Mouse (Mus musculus): ENCODE measurements around the gene Slc28a3. TPM values are rescaled to one million over a fixed set of nuclear protein-coding genes. Genes with fewer than 3 reads are reported as not detected.
A peak's percentile ranks its signal among the peaks of the same experiment; 100 is the strongest.

Gene Slc28a3
- polyA plus RNA-seq, 1 experiment, result not detected

DNA sequence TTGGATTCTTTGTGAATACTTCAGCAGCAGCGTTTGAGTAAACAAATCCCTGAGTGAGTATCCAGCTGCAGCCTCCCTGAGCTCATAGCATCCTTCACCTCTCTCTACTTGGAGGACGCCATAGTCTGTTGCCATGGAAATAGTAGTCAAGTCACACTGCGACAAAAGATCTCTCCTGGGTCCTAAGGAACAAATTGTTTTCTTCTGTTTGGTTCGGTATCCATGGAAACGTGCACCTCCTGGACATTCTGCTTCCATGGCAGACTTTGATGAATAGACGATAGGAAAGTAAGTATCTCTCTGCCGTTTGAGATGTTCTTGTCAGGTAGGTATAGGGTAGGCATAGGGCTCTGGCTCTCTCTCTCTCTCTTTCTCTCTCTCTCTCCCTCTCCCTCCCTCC is 63.1 kb downstream of the Slc28a3 start:
- no peaks in the 10 kb centered on the region; the same call in 1 of the 2 replicates for H3K27me3 ChIP-seq (ENCODE audit: control insufficient read depth)

DNA sequence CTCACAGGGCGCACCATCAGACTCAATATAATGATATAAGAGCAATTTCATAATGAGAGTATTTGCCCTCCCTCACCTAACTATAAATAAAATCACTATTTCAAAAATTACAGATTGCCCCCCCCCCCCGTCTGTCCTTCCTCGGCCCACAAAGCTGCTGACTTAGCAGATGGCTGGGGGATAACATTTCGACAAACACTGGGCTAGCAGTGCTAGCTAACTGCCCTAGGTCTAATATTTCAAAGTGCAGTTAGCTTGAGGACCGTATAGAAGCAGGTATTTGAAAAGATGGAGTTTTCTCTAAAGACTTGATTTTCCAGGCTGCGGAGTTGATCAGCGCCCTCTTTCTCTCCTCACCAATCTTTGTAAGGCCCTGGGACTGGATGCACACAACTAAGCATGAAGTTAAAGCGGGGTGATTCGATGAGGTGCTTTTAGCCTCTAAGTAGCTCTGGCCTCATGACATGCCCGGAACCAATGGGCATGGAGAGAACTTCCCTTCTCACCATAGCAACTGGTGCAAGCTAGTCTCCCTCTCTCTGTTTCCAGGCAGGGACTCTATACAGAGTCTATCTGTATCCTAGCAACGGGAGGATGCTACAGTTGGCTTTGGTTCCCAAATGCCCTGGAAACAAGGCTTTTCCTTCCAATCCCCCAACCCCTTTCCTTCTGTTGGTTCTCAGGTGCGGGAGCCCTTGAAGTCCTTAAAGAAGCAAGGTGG is 66.8 kb downstream of the Slc28a3 start:
- Histone ChIP-seq H3K36me3 (ENCODE audit: control insufficient read depth) (no peaks in the 10 kb centered on the region), H3K9me3 (ENCODE audit: control insufficient read depth, low read length) (no peaks in the 10 kb centered on the region), H3K4me3 (replicated peaks) (no peak overlapping the region), H3K27me3 (ENCODE audit: control insufficient read depth) (no peaks in the 10 kb centered on the region; the same call in 1 of the 2 replicates), H3K4me1 (ENCODE audit: control insufficient read depth) (peaks cover 46% of the 10 kb centered on the region)
- no peak for TF ChIP-seq TAL1 (IDR thresholded peaks at IDR 0.05; ENCODE audit: low read length)
- TF ChIP-seq GATA1 (IDR thresholded peaks at IDR 0.05; ENCODE audit: low read length), result no peak

More for the DNA sequence above, 63.1 kb downstream of the Slc28a3 start:
- no peaks in the 10 kb centered on the region for H3K36me3 ChIP-seq (ENCODE audit: control insufficient read depth)
- TF ChIP-seq GATA1 (IDR thresholded peaks at IDR 0.05; ENCODE audit: low read length) (no peak), TAL1 (IDR thresholded peaks at IDR 0.05; ENCODE audit: low read length) (no peak)
- H3K4me3 ChIP-seq (replicated peaks), result no peak overlapping the region
- H3K9me3 ChIP-seq (ENCODE audit: control insufficient read depth, low read length), result no peaks in the 10 kb centered on the region
- peaks cover 11% of the 10 kb centered on the region for H3K4me1 ChIP-seq (ENCODE audit: control insufficient read depth)

DNA sequence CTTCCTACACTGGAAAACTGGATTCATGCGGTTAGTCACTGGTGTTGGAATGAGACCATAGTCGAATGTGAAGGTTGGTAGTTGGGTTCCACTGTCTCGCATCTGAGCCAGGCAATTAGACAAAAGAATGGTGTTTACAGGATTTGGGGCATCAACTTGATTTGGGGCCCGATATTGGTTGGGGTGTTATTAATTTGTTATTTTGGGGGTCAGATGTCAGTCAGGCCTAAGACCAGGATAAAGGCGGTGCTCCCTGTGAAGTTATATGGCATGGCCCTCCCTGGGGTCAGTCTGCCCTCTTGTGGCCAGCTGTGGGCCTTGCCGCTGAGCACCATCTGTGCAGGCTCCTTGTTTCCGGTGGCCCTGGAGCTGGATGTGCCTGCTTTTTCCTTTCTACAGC is 67.6 kb downstream of the Slc28a3 start:
- Histone ChIP-seq H3K27me3 (ENCODE audit: control insufficient read depth) (no peaks in the 10 kb centered on the region; the same call in 1 of the 2 replicates), H3K4me1 (ENCODE audit: control insufficient read depth) (peaks cover 53% of the 10 kb centered on the region), H3K4me3 (replicated peaks) (peak overlapping the region; percentile 43), H3K36me3 (ENCODE audit: control insufficient read depth) (no peaks in the 10 kb centered on the region), H3K9me3 (ENCODE audit: control insufficient read depth, low read length) (no peaks in the 10 kb centered on the region)
- TF ChIP-seq GATA1 (IDR thresholded peaks at IDR 0.05; ENCODE audit: low read length), result no peak

DNA sequence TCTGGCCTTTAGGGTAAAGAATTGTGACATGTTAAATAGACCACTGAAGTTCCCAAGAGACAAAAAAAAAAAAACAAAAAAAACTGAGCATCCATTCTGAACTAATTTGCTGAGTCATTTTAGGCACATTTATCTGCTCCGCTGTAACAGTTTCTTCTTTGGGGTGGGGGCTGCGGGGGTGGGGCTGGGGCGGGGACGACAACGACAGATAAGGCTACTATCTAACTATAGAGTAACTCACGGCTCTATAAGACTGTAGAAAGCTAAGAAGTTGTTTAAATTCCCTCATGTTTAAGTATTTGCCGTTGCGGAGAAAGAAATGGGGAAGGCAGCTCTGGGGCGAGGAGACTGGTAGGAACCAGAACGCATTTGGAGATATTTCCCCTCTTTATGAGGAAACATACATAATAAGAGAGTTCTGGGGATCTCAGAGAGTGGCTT is 68.1 kb downstream of the Slc28a3 start:
- H3K27me3 ChIP-seq (ENCODE audit: control insufficient read depth), result no peaks in the 10 kb centered on the region
- no peaks in the 10 kb centered on the region for H3K9me3 ChIP-seq (ENCODE audit: control insufficient read depth, low read length)
- no peaks in the 10 kb centered on the region for H3K36me3 ChIP-seq (ENCODE audit: control insufficient read depth)
- TF ChIP-seq GATA1 (IDR thresholded peaks at IDR 0.05; ENCODE audit: low read length) (no peak), TAL1 (IDR thresholded peaks at IDR 0.05; ENCODE audit: low read length) (no peak)
- peaks cover 58% of the 10 kb centered on the region for H3K4me1 ChIP-seq (ENCODE audit: control insufficient read depth)
- H3K4me3 ChIP-seq (replicated peaks), result peak overlapping the region; percentile 43

DNA sequence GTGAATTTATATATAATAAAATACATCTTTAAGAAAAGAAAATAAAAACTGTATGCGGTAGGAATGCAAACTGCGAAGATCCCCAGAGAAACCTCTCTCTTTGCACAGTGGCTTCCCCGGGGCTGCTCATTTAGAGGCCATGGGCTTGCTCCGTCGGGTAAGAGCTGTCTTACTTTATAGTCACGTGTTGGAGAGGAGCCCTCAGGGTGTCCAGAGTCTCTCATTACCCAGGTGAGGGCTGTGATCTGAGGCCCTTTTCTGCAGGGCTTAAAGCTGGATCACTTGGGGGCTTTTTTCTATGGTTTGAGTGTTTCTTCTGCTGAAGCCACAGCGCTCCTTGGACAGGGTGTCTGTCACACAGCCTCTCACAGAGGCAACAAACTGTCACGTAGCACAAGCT is 68.5 kb downstream of the Slc28a3 start:
- H3K9me3 ChIP-seq (ENCODE audit: control insufficient read depth, low read length), result no peaks in the 10 kb centered on the region
- peak overlapping the region; percentile 24 for H3K4me3 ChIP-seq (replicated peaks)
- peaks cover 62% of the 10 kb centered on the region for H3K4me1 ChIP-seq (ENCODE audit: control insufficient read depth)
- no peak for TF ChIP-seq TAL1 (IDR thresholded peaks at IDR 0.05; ENCODE audit: low read length)
- no peak for TF ChIP-seq GATA1 (IDR thresholded peaks at IDR 0.05; ENCODE audit: low read length)
- H3K36me3 ChIP-seq (ENCODE audit: control insufficient read depth), result no peaks in the 10 kb centered on the region
- no peaks in the 10 kb centered on the region for H3K27me3 ChIP-seq (ENCODE audit: control insufficient read depth)

DNA sequence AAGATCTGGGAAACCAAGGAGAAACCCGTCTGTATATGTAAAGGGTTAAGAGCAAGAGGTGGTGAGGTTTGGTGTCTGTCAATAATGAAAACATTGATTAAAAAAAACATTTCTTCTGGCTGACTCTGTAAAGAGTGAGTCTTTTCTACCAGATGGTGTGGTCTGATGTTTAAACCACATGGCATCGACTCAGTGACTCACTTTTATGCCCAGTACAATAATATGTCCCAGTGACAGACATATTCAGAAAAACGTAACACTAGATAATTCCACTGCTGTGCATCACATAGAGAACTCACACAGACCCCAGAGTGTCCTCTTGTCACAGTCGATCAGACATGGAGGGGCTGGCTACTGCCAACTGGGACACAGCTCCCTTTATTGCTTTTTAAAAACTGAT is 69.1 kb downstream of the Slc28a3 start:
- TF ChIP-seq TAL1 (IDR thresholded peaks at IDR 0.05; ENCODE audit: low read length) (no peak), GATA1 (IDR thresholded peaks at IDR 0.05; ENCODE audit: low read length) (no peak)
- peaks cover 68% of the 10 kb centered on the region for H3K4me1 ChIP-seq (ENCODE audit: control insufficient read depth)

DNA sequence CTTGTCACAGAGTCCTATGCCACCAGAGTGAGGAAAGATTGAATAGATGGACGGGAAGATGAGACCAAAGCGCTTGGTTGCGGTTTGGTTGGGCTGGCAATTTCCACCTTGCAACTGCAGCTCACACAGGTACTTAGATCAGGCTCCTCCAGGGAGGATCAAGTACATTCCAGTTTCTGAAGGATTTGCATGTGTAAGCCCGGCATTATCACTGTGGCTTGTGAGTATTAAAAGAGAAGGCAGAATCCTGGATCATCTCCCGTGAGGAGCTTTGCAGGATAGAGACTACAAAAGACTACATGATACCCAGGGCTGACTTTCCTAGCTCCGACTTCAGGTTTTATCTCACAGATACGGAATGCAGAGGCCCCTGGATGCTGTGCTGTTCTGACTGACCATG is 71.7 kb downstream of the Slc28a3 start:
- H3K4me3 ChIP-seq (replicated peaks), result no peak overlapping the region
- no peaks in the 10 kb centered on the region for H3K9me3 ChIP-seq (ENCODE audit: control insufficient read depth, low read length)
- no peaks in the 10 kb centered on the region for H3K36me3 ChIP-seq (ENCODE audit: control insufficient read depth)
- TF ChIP-seq GATA1 (IDR thresholded peaks at IDR 0.05; ENCODE audit: low read length), result no peak
- TF ChIP-seq TAL1 (IDR thresholded peaks at IDR 0.05; ENCODE audit: low read length), result no peak
- peaks cover 91% of the 10 kb centered on the region for H3K4me1 ChIP-seq (ENCODE audit: control insufficient read depth)
- H3K27me3 ChIP-seq (ENCODE audit: control insufficient read depth), result no peaks in the 10 kb centered on the region

More for the DNA sequence above, 69.1 kb downstream of the Slc28a3 start:
- H3K9me3 ChIP-seq (ENCODE audit: control insufficient read depth, low read length), result no peaks in the 10 kb centered on the region
- no peak overlapping the region for H3K4me3 ChIP-seq (replicated peaks)
- H3K27me3 ChIP-seq (ENCODE audit: control insufficient read depth), result no peaks in the 10 kb centered on the region
- no peaks in the 10 kb centered on the region for H3K36me3 ChIP-seq (ENCODE audit: control insufficient read depth)

DNA sequence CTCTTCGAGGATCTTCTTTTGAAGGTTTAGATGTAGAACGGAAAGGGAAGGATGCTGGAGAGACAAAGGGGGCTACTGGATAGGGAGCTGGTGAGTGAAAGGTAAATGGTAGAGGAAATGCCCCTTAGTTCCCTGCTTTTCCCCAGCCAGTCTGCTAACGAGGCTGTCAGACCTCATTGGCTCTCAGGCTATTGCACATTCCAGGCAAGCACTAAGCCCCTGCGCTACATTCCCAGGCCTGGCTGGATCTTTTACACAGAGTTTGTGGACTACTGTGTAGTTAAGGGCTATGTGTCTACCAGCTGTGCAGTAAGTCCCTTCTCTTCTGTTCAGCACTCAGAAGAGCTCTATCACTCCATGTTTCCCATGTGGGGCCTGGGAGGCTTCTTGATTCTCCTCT is 72.3 kb downstream of the Slc28a3 start:
- no peak for TF ChIP-seq GATA1 (IDR thresholded peaks at IDR 0.05; ENCODE audit: low read length)
- TF ChIP-seq TAL1 (IDR thresholded peaks at IDR 0.05; ENCODE audit: low read length), result no peak
- H3K36me3 ChIP-seq (ENCODE audit: control insufficient read depth), result no peaks in the 10 kb centered on the region
- no peaks in the 10 kb centered on the region for H3K9me3 ChIP-seq (ENCODE audit: control insufficient read depth, low read length)
- no peaks in the 10 kb centered on the region for H3K27me3 ChIP-seq (ENCODE audit: control insufficient read depth)
- H3K4me1 ChIP-seq (ENCODE audit: control insufficient read depth), result peaks cover 89% of the 10 kb centered on the region
- H3K4me3 ChIP-seq (replicated peaks), result no peak overlapping the region

DNA sequence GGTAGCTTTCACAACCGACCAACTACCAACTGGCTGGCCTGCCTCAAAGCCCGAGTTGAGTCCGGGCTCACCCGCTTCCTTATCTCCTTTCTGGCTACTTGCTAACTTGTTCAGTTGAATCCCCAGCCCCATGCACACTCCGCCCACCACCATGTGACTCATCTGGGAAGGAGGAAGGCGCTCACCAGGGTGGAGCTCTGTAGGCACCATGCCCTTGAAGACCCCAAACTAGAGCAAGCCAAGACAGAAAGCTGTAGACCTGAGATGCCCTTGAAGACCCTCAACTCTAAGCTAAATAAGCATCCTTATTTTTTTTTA is 72.8 kb downstream of the Slc28a3 start:
- TF ChIP-seq GATA1 (IDR thresholded peaks at IDR 0.05; ENCODE audit: low read length), result no peak
- no peak for TF ChIP-seq TAL1 (IDR thresholded peaks at IDR 0.05; ENCODE audit: low read length)
- H3K4me3 ChIP-seq (replicated peaks), result no peak overlapping the region
- H3K36me3 ChIP-seq (ENCODE audit: control insufficient read depth), result no peaks in the 10 kb centered on the region
- H3K27me3 ChIP-seq (ENCODE audit: control insufficient read depth), result no peaks in the 10 kb centered on the region
- H3K9me3 ChIP-seq (ENCODE audit: control insufficient read depth, low read length), result no peaks in the 10 kb centered on the region
- H3K4me1 ChIP-seq (ENCODE audit: control insufficient read depth), result peaks cover 85% of the 10 kb centered on the region

Measured in erythroblast, embryonic 14.5 days (primary cell).